Mouse (Mus musculus) stomach, embryonic 16.5 days (tissue): ENCODE measurements around the gene Hapln3. TPM values are rescaled to one million over a fixed set of nuclear protein-coding genes. Genes with fewer than 3 reads are reported as not detected.

Source experiments
- ATAC-seq: fragments of 200-750 bp; cut with Nextera tagmentation; 2 replicates; pipeline ENCODE4 v1.8.0; 2017; ENCODE audit warnings: moderate number of reproducible peaks, moderate TSS enrichment; ENCODE audit not compliant: insufficient read depth, low FRiP score
- H3K27ac ChIP-seq: fragments of 300-500 bp; sonication (generic); 2 replicates; pipeline ENCODE4 v1.5.1; 2014; ENCODE audit warnings: low read length
- H3K27me3 ChIP-seq: fragments of 300-500 bp; sonication (generic); 2 replicates; pipeline ENCODE4 v1.6.1; 2014; ENCODE audit warnings: low read length, control low read depth, mixed read lengths; ENCODE audit not compliant: control insufficient read depth, insufficient read depth
- H3K36me3 ChIP-seq: fragments of 300-500 bp; sonication (generic); 2 replicates; pipeline ENCODE4 v1.6.1; 2014; ENCODE audit warnings: low read length; ENCODE audit not compliant: control insufficient read depth, insufficient read depth
- H3K4me1 ChIP-seq: fragments of 300-500 bp; sonication (generic); 2 replicates; pipeline ENCODE4 v1.6.1; 2014; ENCODE audit warnings: low read length, control low read depth, mixed read lengths; ENCODE audit not compliant: control insufficient read depth, insufficient read depth
- H3K4me2 ChIP-seq: fragments of 300-500 bp; sonication (generic); 2 replicates; pipeline ENCODE4 v1.6.1; 2014; ENCODE audit warnings: low read depth, low read length, mixed read lengths
- H3K4me3 ChIP-seq: fragments of 300-500 bp; sonication (generic); replicated peaks from 2 replicates; pipeline ENCODE4 v1.5.1; 2014; ENCODE audit warnings: mild to moderate bottlenecking, low read length
- H3K9ac ChIP-seq: fragments of 300-500 bp; sonication (generic); 2 replicates; pipeline ENCODE4 v1.6.1; 2014; ENCODE audit warnings: low read length
- H3K9me3 ChIP-seq: fragments of 300-500 bp; sonication (generic); replicated peaks from 2 replicates; pipeline ENCODE4 v1.6.1; 2016; ENCODE audit warnings: low read length, control low read depth; ENCODE audit not compliant: control insufficient read depth
- WGBS: fragments of 180-500 bp; shearing (Covaris S2); extraction: QIAGEN DNeasy Blood & Tissue Kit; methylation state at CpG from one replicate; pipeline ENCODE4 v1.1.7; 2014; 5-methylcytosine and 5-hydroxymethylcytosine counted together
- polyA plus RNA-seq: library from polyadenylated mRNA; unstranded; fragments of >200 nt; fragmentation: Nextera tagmentation; extraction: Ambion mirVana; gene quantifications from 2 replicates; pipeline ENCODE4 v1.2.1, GENCODE M21; 2015

Gene Hapln3
- polyA plus RNA-seq, 1 experiment from 2014 or later, result 2.5 TPM

GRCm38 (mm10) chr7:79147011-79147837, 16.4 kb upstream of the Hapln3 start:
- Histone ChIP-seq H3K9ac (peak overlapping the region; percentile 82), H3K9me3 (no peaks in the 10 kb centered on the region), H3K4me1 (peaks cover 19% of the 10 kb centered on the region), H3K4me2 (peak overlapping the region; percentile 65), H3K36me3 (0 out of 2 replicates have a peak, but pooled peaks cover 6% of the 10 kb centered on the region), H3K27ac (0 out of 2 replicates have a peak overlapping the region, but pooled peaks have one; percentile 55), H3K27me3 (no peaks in the 10 kb centered on the region), H3K4me3 (peak overlapping the region; percentile 79)
- WGBS, result 51% methylated on average over 12 of the region's 12 CpGs
- no peak for ATAC-seq

GRCm38 (mm10) chr7:79140897-79141296, 10.1 kb upstream of the Hapln3 start:
- 37% methylated on average over 8 of the region's 8 CpGs for WGBS
- no peaks in the 10 kb centered on the region for H3K27me3 ChIP-seq
- no peak for ATAC-seq
- no peak overlapping the region for H3K27ac ChIP-seq
- H3K4me3 ChIP-seq, result no peak overlapping the region
- 0 out of 2 replicates have a peak, but pooled peaks cover 6% of the 10 kb centered on the region for H3K36me3 ChIP-seq
- H3K4me2 ChIP-seq, result no peak overlapping the region
- no peaks in the 10 kb centered on the region for H3K9me3 ChIP-seq
- no peak overlapping the region for H3K9ac ChIP-seq
- no peaks in the 10 kb centered on the region for H3K4me1 ChIP-seq

- H3K9me3 ChIP-seq, result no peaks in the 10 kb centered on the region
- 0 out of 2 replicates have a peak, but pooled peaks cover 4% of the 10 kb centered on the region for H3K36me3 ChIP-seq
- H3K9ac ChIP-seq, result no peak overlapping the region
- H3K4me1 ChIP-seq, result no peaks in the 10 kb centered on the region
- H3K4me3 ChIP-seq, result no peak overlapping the region
- WGBS, result 47% methylated on average over 4 of the region's 4 CpGs
- H3K27ac ChIP-seq, result no peak overlapping the region
- no peak for ATAC-seq
- no peak overlapping the region for H3K4me2 ChIP-seq
- H3K27me3 ChIP-seq, result no peaks in the 10 kb centered on the region
These were observed 9.2 kb upstream of the Hapln3 start for GRCm38 (mm10) chr7:79139891-79140591.

GRCm38 (mm10) chr7:79139328-79139824, 8.6 kb upstream of the Hapln3 start:
- no peak for ATAC-seq
- Histone ChIP-seq H3K4me3 (no peak overlapping the region), H3K27me3 (no peaks in the 10 kb centered on the region), H3K9ac (no peak overlapping the region), H3K4me2 (no peak overlapping the region), H3K9me3 (no peaks in the 10 kb centered on the region), H3K36me3 (0 out of 2 replicates have a peak, but pooled peaks cover under 1% of the 10 kb centered on the region), H3K4me1 (no peaks in the 10 kb centered on the region), H3K27ac (no peak overlapping the region)
- 65% methylated on average over 6 of the region's 6 CpGs for WGBS

GRCm38 (mm10) chr7:79133391-79133790, 2.6 kb upstream of the Hapln3 start:
- H3K4me2 ChIP-seq, result no peak overlapping the region
- WGBS, result 28% methylated on average over 6 of the region's 6 CpGs
- peaks cover 4% of the 10 kb centered on the region; the same call in 1 of the 2 replicates for H3K27me3 ChIP-seq
- no peak overlapping the region for H3K9ac ChIP-seq
- no peak overlapping the region for H3K27ac ChIP-seq
- H3K36me3 ChIP-seq, result 0 out of 2 replicates have a peak, but pooled peaks cover 6% of the 10 kb centered on the region
- H3K4me3 ChIP-seq, result no peak overlapping the region
- no peak; the same call in 1 of the 2 replicates for ATAC-seq
- H3K4me1 ChIP-seq, result peaks cover 12% of the 10 kb centered on the region
- H3K9me3 ChIP-seq, result no peaks in the 10 kb centered on the region

- Histone ChIP-seq H3K27me3 (peaks cover 4% of the 10 kb centered on the region; the same call in 1 of the 2 replicates), H3K36me3 (0 out of 2 replicates have a peak, but pooled peaks cover 6% of the 10 kb centered on the region), H3K27ac (no peak overlapping the region), H3K9ac (peak overlapping the region; percentile 56), H3K4me3 (peak overlapping the region; percentile 38), H3K4me2 (peak overlapping the region; percentile 66), H3K9me3 (no peaks in the 10 kb centered on the region), H3K4me1 (peaks cover 12% of the 10 kb centered on the region)
- WGBS, result 11% methylated on average over 13 of the region's 13 CpGs
- ATAC-seq, result no peak
These were observed 433 bp downstream of the Hapln3 start for GRCm38 (mm10) chr7:79130385-79130784.

GRCm38 (mm10) chr7:79129883-79130282, 935 bp downstream of the Hapln3 start:
- Histone ChIP-seq H3K27ac (no peak overlapping the region), H3K9ac (no peak overlapping the region), H3K27me3 (peaks cover 4% of the 10 kb centered on the region; the same call in 1 of the 2 replicates), H3K4me2 (peak overlapping the region; percentile 66), H3K4me3 (no peak overlapping the region), H3K4me1 (peaks cover 12% of the 10 kb centered on the region), H3K36me3 (0 out of 2 replicates have a peak, but pooled peaks cover 6% of the 10 kb centered on the region), H3K9me3 (no peaks in the 10 kb centered on the region)
- no peak for ATAC-seq
- 15% methylated on average over 8 of the region's 8 CpGs for WGBS

GRCm38 (mm10) chr7:79123465-79123864, 7.4 kb downstream of the Hapln3 start:
- 65% methylated on average over 5 of the region's 5 CpGs for WGBS
- Histone ChIP-seq H3K36me3 (no peaks in the 10 kb centered on the region), H3K27ac (no peak overlapping the region), H3K27me3 (no peaks in the 10 kb centered on the region), H3K4me1 (no peaks in the 10 kb centered on the region), H3K9me3 (no peaks in the 10 kb centered on the region), H3K4me2 (no peak overlapping the region), H3K9ac (no peak overlapping the region), H3K4me3 (no peak overlapping the region)
- ATAC-seq, result no peak

GRCm38 (mm10) chr7:79113848-79114247, 17.0 kb downstream of the Hapln3 start:
- Histone ChIP-seq H3K27ac (no peak overlapping the region), H3K4me1 (no peaks in the 10 kb centered on the region), H3K27me3 (no peaks in the 10 kb centered on the region), H3K9ac (no peak overlapping the region), H3K4me3 (no peak overlapping the region), H3K4me2 (no peak overlapping the region), H3K9me3 (no peaks in the 10 kb centered on the region), H3K36me3 (no peaks in the 10 kb centered on the region)
- 49% methylated on average over 4 of the region's 4 CpGs for WGBS
- ATAC-seq, result no peak
